Mouse (Mus musculus): Measurements from ENCODE around the gene Vezt.
A peak's percentile ranks its signal among the peaks of the same experiment; 100 is the strongest.

Gene Vezt

GRCm38 (mm10) chr10:94037196-94037595 lies 1.6 kb upstream of the Vezt start:
- no peak for DNase-seq

GRCm38 (mm10) chr10:94036375-94036758 lies 750 bp upstream of the Vezt start:
- no peak for DNase-seq

- DNase-seq: no peak
Observed at GRCm38 (mm10) chr10:94034876-94035657, 550 bp downstream of the Vezt start.

- DNase-seq: no peak
Observed at GRCm38 (mm10) chr10:94031164-94031563, 4.5 kb downstream of the Vezt start.

- DNase-seq: no peak
Observed at GRCm38 (mm10) chr10:94028493-94028892, 7.1 kb downstream of the Vezt start.

- no peak for DNase-seq
Observed at GRCm38 (mm10) chr10:94025079-94025478, 10.5 kb downstream of the Vezt start.

- no peak for DNase-seq
Observed at GRCm38 (mm10) chr10:94021059-94021458, 14.6 kb downstream of the Vezt start.

GRCm38 (mm10) chr10:94020587-94020986 lies 15.0 kb downstream of the Vezt start:
- no peak for DNase-seq

- no peak for DNase-seq
Observed at GRCm38 (mm10) chr10:94017455-94017854, 18.2 kb downstream of the Vezt start.

GRCm38 (mm10) chr10:94014200-94014599 lies 21.4 kb downstream of the Vezt start:
- no peak for DNase-seq

GRCm38 (mm10) chr10:94013196-94013595 lies 22.4 kb downstream of the Vezt start:
- peak; percentile 19 for DNase-seq

- DNase-seq: no peak
Observed at GRCm38 (mm10) chr10:94011024-94011423, 24.6 kb downstream of the Vezt start.

GRCm38 (mm10) chr10:94009991-94010679 lies 25.5 kb downstream of the Vezt start:
- DNase-seq: no peak

- no peak for DNase-seq
Observed at GRCm38 (mm10) chr10:94008356-94008755, 27.3 kb downstream of the Vezt start.

- peak; percentile 18 for DNase-seq
Observed at GRCm38 (mm10) chr10:94000223-94000622, 35.4 kb downstream of the Vezt start.

- DNase-seq: no peak
Observed at GRCm38 (mm10) chr10:93999357-93999756, 36.3 kb downstream of the Vezt start.

- no peak for DNase-seq
Observed at GRCm38 (mm10) chr10:93995100-93995499, 40.5 kb downstream of the Vezt start.

- DNase-seq: no peak
Observed at GRCm38 (mm10) chr10:93994136-93994535, 41.5 kb downstream of the Vezt start.

GRCm38 (mm10) chr10:93985357-93985756 lies 50.3 kb downstream of the Vezt start:
- DNase-seq: no peak

- DNase-seq: no peak
Observed at GRCm38 (mm10) chr10:93969306-93969705, 66.3 kb downstream of the Vezt start.

GRCm38 (mm10) chr10:93967486-93967885 lies 68.1 kb downstream of the Vezt start:
- no peak for DNase-seq

GRCm38 (mm10) chr10:93954023-93954422 lies 81.6 kb downstream of the Vezt start:
- no peak for DNase-seq

GRCm38 (mm10) chr10:93953504-93953903 lies 82.1 kb downstream of the Vezt start:
- no peak for DNase-seq

- no peak for DNase-seq
Observed at GRCm38 (mm10) chr10:93950991-93951390, 84.6 kb downstream of the Vezt start.

Data from cerebellum, adult 9-11 months (tissue).